Comparison of ENCODE assay signal across 22 mouse cellular contexts in the genomic region with DNA sequence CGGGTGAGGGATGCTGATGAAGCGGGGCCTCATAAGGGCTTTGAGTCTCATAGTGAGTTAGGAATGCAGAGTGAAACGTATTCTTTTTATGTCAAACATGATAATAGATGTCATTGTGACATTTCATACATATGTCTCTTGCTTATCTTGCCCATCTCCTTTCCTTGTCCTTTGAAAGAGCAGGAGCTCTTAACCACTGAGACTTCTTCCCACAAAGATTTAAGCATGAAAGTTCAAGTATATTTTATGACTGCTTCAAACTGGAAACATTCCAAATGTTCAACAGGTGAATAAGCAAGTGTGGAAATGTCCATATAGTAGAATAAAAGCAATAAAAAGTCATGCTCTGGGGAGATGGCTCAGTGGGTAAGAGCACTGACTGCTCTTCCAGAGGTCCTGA. TPM values are rescaled to one million over a fixed set of nuclear protein-coding genes. Genes with fewer than 3 reads are reported as not detected.
A peak's percentile ranks its signal among the peaks of the same experiment; 100 is the strongest.
DNase-seq lines count a peak whose midpoint lies in the region; ATAC-seq and TF ChIP-seq lines count a peak whose summit lies in the region.
"Had no signal": no experiment of that assay in that cellular context is flagged by ENCODE, and none has a peak within 500 bp of the region (broad histone marks: within the 10 kb centered on the region; RNA-seq: fewer than 3 reads in every experiment).

No protein-coding gene starts in this region.

- no peak overlapping the region for H3K4me2 ChIP-seq in intestine, embryonic 16.5 days (ENCODE audit: low read depth, low read length)
- no peak overlapping the region for H3K4me2 ChIP-seq in intestine, embryonic 15.5 days (replicated peaks)
- H3K4me2 ChIP-seq in liver, embryonic 13.5 days = peak overlapping the region; percentile 44
- H3K4me2 ChIP-seq in liver, postnatal 0 days (ENCODE audit: low read depth, low read length) = peak overlapping the region; percentile 30; the same call in 1 of the 2 replicates
- H3K4me2 ChIP-seq: embryonic facial prominence, embryonic 15.5 days; forebrain, embryonic 13.5 days; heart, embryonic 11.5 days; hindbrain, embryonic 14.5 days had no signal

- DNase-seq in gonadal fat pad, adult 2 months (ENCODE audit: low read depth) = peak; percentile 52
- no peak for DNase-seq in liver, embryonic 13.5 days
- DNase-seq in liver, postnatal 0 days = no peak
- no peak for DNase-seq in c-Kit-positive CD71-positive TER-119-positive erythroid progenitor cells, embryonic 14.5 days (ENCODE audit: low spot score)
- no peak for DNase-seq in testis, postnatal 14 days (ENCODE audit: low spot score)
- DNase-seq: adrenal gland, adult 2 months; adrenal gland, postnatal 25 days; cerebellum, adult 11 months; cerebellum, adult 8-10 months; cerebellum, postnatal 14 days; embryo, embryonic 11 days; gastrocnemius, adult 2 months; gastrocnemius, postnatal 25 days; heart, adult 18-20 months had no signal

- H3K9ac ChIP-seq in intestine, embryonic 16.5 days (ENCODE audit: low read depth, low read length) = no peak overlapping the region
- no peak overlapping the region for H3K9ac ChIP-seq in intestine, embryonic 15.5 days
- peak overlapping the region; percentile 64 for H3K9ac ChIP-seq in liver, embryonic 13.5 days
- H3K9ac ChIP-seq in liver, postnatal 0 days (replicated peaks) = no peak overlapping the region
- H3K9ac ChIP-seq: embryonic facial prominence, embryonic 15.5 days; forebrain, embryonic 13.5 days; hindbrain, embryonic 14.5 days had no signal

- WGBS in intestine, embryonic 16.5 days = 65% methylated on average over 3 of the region's 3 CpGs
- 66% methylated on average over 3 of the region's 3 CpGs for WGBS in intestine, embryonic 15.5 days
- WGBS in liver, embryonic 13.5 days (ENCODE audit: insufficient replicate concordance) = 49% methylated on average over 3 of the region's 3 CpGs
- WGBS in liver, postnatal 0 days (ENCODE audit: insufficient replicate concordance) = 69% methylated on average over 3 of the region's 3 CpGs

- H3K36me3 ChIP-seq in intestine, embryonic 16.5 days (ENCODE audit: control insufficient read depth, insufficient read depth, low read length) = no peaks in the 10 kb centered on the region
- H3K36me3 ChIP-seq in intestine, embryonic 15.5 days = no peaks in the 10 kb centered on the region
- peaks cover 32% of the 10 kb centered on the region for H3K36me3 ChIP-seq in liver, embryonic 13.5 days
- H3K36me3 ChIP-seq in liver, postnatal 0 days (replicated peaks; ENCODE audit: insufficient read depth, low read length) = no peaks in the 10 kb centered on the region; the same call in 1 of the 2 replicates
- H3K36me3 ChIP-seq: embryonic facial prominence, embryonic 15.5 days; hindbrain, embryonic 10.5 days had no signal

- no peak overlapping the region for H3K4me3 ChIP-seq in intestine, embryonic 16.5 days (ENCODE audit: low read length)
- H3K4me3 ChIP-seq in intestine, embryonic 15.5 days (replicated peaks) = no peak overlapping the region
- peak overlapping the region; percentile 1; the same call in 1 of the 2 replicates for H3K4me3 ChIP-seq in liver, embryonic 13.5 days (replicated peaks)
- H3K4me3 ChIP-seq in liver, postnatal 0 days (ENCODE audit: low read depth, low read length) = no peak overlapping the region
- H3K4me3 ChIP-seq: embryonic facial prominence, embryonic 15.5 days; forebrain, embryonic 13.5 days; gastrocnemius, adult 2 months; hindbrain, embryonic 10.5 days had no signal

- no peak for TF ChIP-seq EP300 in liver, postnatal 0 days (IDR thresholded peaks at IDR 0.05; ENCODE audit: low read depth)

- no peaks in the 10 kb centered on the region for H3K9me3 ChIP-seq in intestine, embryonic 16.5 days (ENCODE audit: control insufficient read depth, low read length)
- H3K9me3 ChIP-seq in intestine, embryonic 15.5 days = no peaks in the 10 kb centered on the region
- H3K9me3 ChIP-seq in liver, embryonic 13.5 days (replicated peaks) = no peaks in the 10 kb centered on the region
- no peaks in the 10 kb centered on the region for H3K9me3 ChIP-seq in liver, postnatal 0 days (ENCODE audit: low read length)
- H3K9me3 ChIP-seq: embryonic facial prominence, embryonic 15.5 days; forebrain, embryonic 13.5 days; hindbrain, embryonic 10.5 days had no signal

- no peaks in the 10 kb centered on the region for H3K27me3 ChIP-seq in intestine, embryonic 16.5 days (replicated peaks; ENCODE audit: control insufficient read depth, insufficient read depth, low read length)
- H3K27me3 ChIP-seq in intestine, embryonic 15.5 days (replicated peaks) = no peaks in the 10 kb centered on the region
- no peaks in the 10 kb centered on the region for H3K27me3 ChIP-seq in liver, embryonic 13.5 days
- H3K27me3 ChIP-seq in liver, postnatal 0 days (ENCODE audit: insufficient read depth, low read length) = no peaks in the 10 kb centered on the region
- H3K27me3 ChIP-seq: CH12.LX; embryonic facial prominence, embryonic 15.5 days; forebrain, embryonic 13.5 days had no signal

- peak; percentile 11; the same call in 1 of the 2 replicates for ATAC-seq in intestine, embryonic 16.5 days
- no peak for ATAC-seq in intestine, embryonic 15.5 days
- ATAC-seq in liver, embryonic 13.5 days (ENCODE audit: low read depth) = no peak
- no peak for ATAC-seq in liver, postnatal 0 days
- ATAC-seq: forebrain, embryonic 13.5 days had no signal

- H3K27ac ChIP-seq in intestine, embryonic 16.5 days (ENCODE audit: low read length) = no peak overlapping the region
- no peak overlapping the region for H3K27ac ChIP-seq in intestine, embryonic 15.5 days
- peak overlapping the region; percentile 85 for H3K27ac ChIP-seq in liver, embryonic 13.5 days
- H3K27ac ChIP-seq in liver, postnatal 0 days (ENCODE audit: low read depth) = 0 out of 2 replicates have a peak overlapping the region, but pooled peaks have one; percentile 16
- H3K27ac ChIP-seq: embryonic facial prominence, embryonic 15.5 days; forebrain, embryonic 13.5 days; gastrocnemius, adult 2 months; hindbrain, embryonic 10.5 days; hindbrain, embryonic 14.5 days had no signal

- H3K4me1 ChIP-seq in intestine, embryonic 16.5 days (ENCODE audit: control insufficient read depth, insufficient read depth, low read length) = peaks cover 7% of the 10 kb centered on the region; the same call in 1 of the 2 replicates
- H3K4me1 ChIP-seq in intestine, embryonic 15.5 days (replicated peaks) = peaks cover 11% of the 10 kb centered on the region
- peaks cover 89% of the 10 kb centered on the region for H3K4me1 ChIP-seq in liver, embryonic 13.5 days (replicated peaks)
- peaks cover 43% of the 10 kb centered on the region for H3K4me1 ChIP-seq in liver, postnatal 0 days (ENCODE audit: insufficient read depth)

- no peak for TF ChIP-seq CTCF in liver, postnatal 0 days (IDR thresholded peaks at IDR 0.05; ENCODE audit: low read depth)

RNA-seq across cellular contexts. Expression of gene Hectd4, which starts 6.4 kb away (rescaled TPM):
- polyA plus RNA-seq in intestine, embryonic 16.5 days (2015; fragmentation: Nextera tagmentation; extraction: Ambion mirVana) = 3.0 and 3.1 TPM in 2 replicates
- polyA plus RNA-seq in intestine, embryonic 15.5 days (2015; fragmentation: Nextera tagmentation; extraction: Ambion mirVana) = 3.9 and 4.2 TPM in 2 replicates
- polyA plus RNA-seq in gonadal fat pad, adult 2 months (2012; rRNA removed) = 13.0 and 15.6 TPM in 2 replicates
- 6.9 and 7.6 TPM in 2 replicates for polyA plus RNA-seq in liver, embryonic 13.5 days (2015; fragmentation: Nextera tagmentation; extraction: Ambion mirVana)
- polyA plus RNA-seq in liver, postnatal 0 days (2015; fragmentation: Nextera tagmentation; extraction: Ambion mirVana) = 3.3 and 3.6 TPM in 2 replicates

RNA-seq across cellular contexts. Expression of gene Rpl6, which starts 22.1 kb away (rescaled TPM):
- 512 and 565 TPM in 2 replicates for polyA plus RNA-seq in intestine, embryonic 16.5 days (2015; fragmentation: Nextera tagmentation; extraction: Ambion mirVana)
- polyA plus RNA-seq in intestine, embryonic 15.5 days (2015; fragmentation: Nextera tagmentation; extraction: Ambion mirVana) = 589 and 659 TPM in 2 replicates
- polyA plus RNA-seq in gonadal fat pad, adult 2 months (2012; rRNA removed) = 380 and 391 TPM in 2 replicates
- polyA plus RNA-seq in liver, embryonic 13.5 days (2015; fragmentation: Nextera tagmentation; extraction: Ambion mirVana) = 556 and 610 TPM in 2 replicates
- polyA plus RNA-seq in liver, postnatal 0 days (2015; fragmentation: Nextera tagmentation; extraction: Ambion mirVana) = 315 and 325 TPM in 2 replicates

RNA-seq across cellular contexts. Expression of gene Ptpn11, which starts 35.2 kb away (rescaled TPM):
- polyA plus RNA-seq in intestine, embryonic 16.5 days (2015; fragmentation: Nextera tagmentation; extraction: Ambion mirVana) = 14.3 and 15.6 TPM in 2 replicates
- 19.8 and 20.1 TPM in 2 replicates for polyA plus RNA-seq in intestine, embryonic 15.5 days (2015; fragmentation: Nextera tagmentation; extraction: Ambion mirVana)
- polyA plus RNA-seq in gonadal fat pad, adult 2 months (2012; rRNA removed) = 57.6 and 60.3 TPM in 2 replicates
- polyA plus RNA-seq in liver, embryonic 13.5 days (2015; fragmentation: Nextera tagmentation; extraction: Ambion mirVana) = 12.5 TPM in 2 replicates
- polyA plus RNA-seq in liver, postnatal 0 days (2015; fragmentation: Nextera tagmentation; extraction: Ambion mirVana) = 9.6 and 10.6 TPM in 2 replicates

Comparison
In these comparisons a context has a peak if more than half of its experiments do, and no peak if none do; other contexts are left out.
1. H3K27ac ChIP-seq: peak in liver, embryonic 13.5 days (single experiment) and liver, postnatal 0 days (single experiment); none in intestine, embryonic 16.5 days (single experiment) and intestine, embryonic 15.5 days (single experiment).
2. H3K4me2 ChIP-seq: peak in liver, embryonic 13.5 days (single experiment) and liver, postnatal 0 days (single experiment); none in intestine, embryonic 16.5 days (single experiment) and intestine, embryonic 15.5 days (single experiment).